Mouse (Mus musculus) liver, postnatal 0 days (tissue): ENCODE measurements at regions not wholly inside any gene's neighbourhood (a gene's known extent, or its start where the extent isn't known, plus 50 kb on each side); places are given as distances from the start of the nearest gene placed in this dataset.

Source experiments
- CTCF ChIP-seq: sonication (generic); IDR thresholded peaks from 2 replicates; pipeline ENCODE4 v1.5.1; 2016; ENCODE audit warnings: antibody characterized with exemption, low read depth
- EP300 ChIP-seq: IDR thresholded peaks from 2 replicates; pipeline ENCODE4 v1.6.1; 2016; ENCODE audit warnings: antibody characterized with exemption, low read depth, mild to moderate bottlenecking

DNA sequence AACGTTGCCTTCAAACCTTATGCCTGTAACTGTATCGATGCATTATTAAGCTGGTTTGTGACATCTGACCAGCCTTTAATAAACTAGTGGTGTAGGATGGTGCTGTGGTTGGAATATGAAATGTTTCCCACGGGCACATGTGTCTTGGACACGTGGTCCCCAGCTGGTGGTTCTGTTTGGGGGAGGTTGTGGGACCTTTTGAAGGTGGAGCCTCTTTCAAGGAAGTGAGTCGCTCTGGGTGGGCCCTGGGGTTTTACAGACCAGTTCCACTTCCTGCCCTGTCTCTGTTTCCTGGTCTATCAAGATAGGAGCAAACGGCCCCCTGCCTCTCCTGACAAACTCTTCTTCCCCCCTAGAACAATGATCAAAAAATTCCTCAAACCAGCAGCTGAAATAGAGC, 232.1 kb downstream of the Gadd45g start:
- TF ChIP-seq CTCF = no peak
- no peak for TF ChIP-seq EP300
